Mouse (Mus musculus): ENCODE measurements at regions not wholly inside any gene's neighbourhood (a gene's known extent, or its start where the extent isn't known, plus 50 kb on each side); places are given as distances from the start of the nearest gene placed in this dataset.

DNA sequence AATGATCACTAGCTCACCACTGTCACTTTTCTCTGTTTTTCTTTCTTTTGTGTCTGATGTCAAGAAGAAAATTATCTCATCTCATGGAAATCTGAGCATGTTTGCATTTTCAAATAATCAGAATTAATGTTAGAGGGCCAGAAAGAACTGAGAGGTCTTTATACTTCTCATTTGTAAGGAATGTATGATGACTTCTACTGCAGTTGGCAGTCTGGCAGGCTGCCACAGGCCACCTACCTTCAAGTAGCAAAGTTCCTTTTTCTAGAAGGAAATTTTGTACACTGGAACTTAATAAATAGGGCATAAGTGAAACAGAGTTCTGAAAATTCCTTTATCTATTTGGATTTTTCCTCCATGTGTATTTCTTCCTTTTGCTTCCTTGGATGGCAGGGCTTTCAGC is 148.7 kb upstream of the Inhba start:
- no peak for ATAC-seq (ENCODE audit: low read depth)
- H3K27ac ChIP-seq (ENCODE audit: low read length), result no peak overlapping the region
- no peaks in the 10 kb centered on the region for H3K9me3 ChIP-seq (replicated peaks; ENCODE audit: control insufficient read depth, low read length)
- no peaks in the 10 kb centered on the region for H3K36me3 ChIP-seq (ENCODE audit: control insufficient read depth, insufficient read depth)
- no peak overlapping the region for H3K4me2 ChIP-seq (ENCODE audit: low read depth, low read length)
- no peaks in the 10 kb centered on the region for H3K4me1 ChIP-seq (ENCODE audit: control insufficient read depth, low read depth, low read length)
- no peak overlapping the region for H3K4me3 ChIP-seq (ENCODE audit: low read depth, low read length)
- H3K27me3 ChIP-seq (ENCODE audit: control insufficient read depth, insufficient read depth, low read depth, low read length), result no peaks in the 10 kb centered on the region
- H3K9ac ChIP-seq (ENCODE audit: low read depth, low read length), result no peak overlapping the region

DNA sequence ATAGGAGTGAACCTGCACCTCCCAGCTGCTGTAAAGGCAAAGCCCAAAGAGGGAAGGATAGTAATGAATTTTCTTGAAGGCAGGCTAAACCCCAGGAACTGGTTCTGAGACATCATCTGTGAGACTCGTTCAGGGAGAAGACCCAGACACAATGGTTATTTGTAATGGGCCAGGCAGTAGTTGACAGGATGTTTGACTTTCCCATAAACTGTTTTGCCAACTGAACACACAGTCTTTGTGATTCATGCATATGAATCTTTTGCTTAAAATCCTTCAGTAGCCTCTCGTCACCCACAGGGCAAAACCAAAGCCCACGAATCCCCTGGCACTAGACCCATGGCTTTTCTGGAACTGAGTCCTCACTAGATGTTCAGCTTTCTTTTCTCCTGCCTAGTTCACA is 148.3 kb upstream of the Inhba start:
- WGBS (ENCODE audit: insufficient replicate concordance), result 48% methylated on average over 3 of the region's 3 CpGs
- no peak for ATAC-seq (ENCODE audit: low read depth)
- Histone ChIP-seq H3K36me3 (ENCODE audit: control insufficient read depth, insufficient read depth) (no peaks in the 10 kb centered on the region), H3K9me3 (replicated peaks; ENCODE audit: control insufficient read depth, low read length) (no peaks in the 10 kb centered on the region), H3K27me3 (ENCODE audit: control insufficient read depth, insufficient read depth, low read depth, low read length) (no peaks in the 10 kb centered on the region), H3K27ac (ENCODE audit: low read length) (no peak overlapping the region), H3K9ac (ENCODE audit: low read depth, low read length) (no peak overlapping the region), H3K4me1 (ENCODE audit: control insufficient read depth, low read depth, low read length) (no peaks in the 10 kb centered on the region), H3K4me2 (ENCODE audit: low read depth, low read length) (no peak overlapping the region), H3K4me3 (ENCODE audit: low read depth, low read length) (no peak overlapping the region)

DNA sequence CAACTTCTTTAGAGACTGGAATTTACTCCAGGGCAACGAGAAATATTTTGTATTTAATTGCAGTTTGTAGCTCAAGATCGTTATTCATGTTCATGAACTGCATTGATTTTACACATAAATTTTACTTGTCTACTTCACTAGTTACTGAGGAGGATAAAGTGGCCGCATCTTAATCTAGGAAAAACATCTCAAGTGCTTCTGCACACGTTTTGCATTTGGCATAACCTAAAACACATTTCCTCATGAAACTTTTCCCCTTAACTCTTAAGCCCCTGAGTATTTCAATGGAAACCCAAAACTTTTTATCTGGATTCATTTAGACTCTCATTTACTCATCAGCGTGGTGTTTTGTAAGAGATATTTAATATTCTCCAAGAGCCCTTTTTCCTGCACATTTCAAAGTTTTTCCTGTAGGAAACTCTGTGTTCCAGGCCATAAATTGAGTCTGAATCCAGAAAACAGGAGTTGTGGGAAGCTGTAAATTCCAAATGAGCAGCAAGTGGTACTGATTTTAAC is 144.5 kb upstream of the Inhba start:
- no peaks in the 10 kb centered on the region for H3K36me3 ChIP-seq (ENCODE audit: control insufficient read depth, insufficient read depth)
- H3K27me3 ChIP-seq (ENCODE audit: control insufficient read depth, insufficient read depth, low read depth, low read length), result no peaks in the 10 kb centered on the region
- H3K4me1 ChIP-seq (ENCODE audit: control insufficient read depth, low read depth, low read length), result no peaks in the 10 kb centered on the region
- ATAC-seq (ENCODE audit: low read depth), result no peak
- no peaks in the 10 kb centered on the region for H3K9me3 ChIP-seq (replicated peaks; ENCODE audit: control insufficient read depth, low read length)
- WGBS (ENCODE audit: insufficient replicate concordance), result 51% methylated on average over 5 of the region's 5 CpGs
- no peak overlapping the region for H3K4me2 ChIP-seq (ENCODE audit: low read depth, low read length)
- no peak overlapping the region for H3K4me3 ChIP-seq (ENCODE audit: low read depth, low read length)
- no peak overlapping the region for H3K9ac ChIP-seq (ENCODE audit: low read depth, low read length)
- no peak overlapping the region for H3K27ac ChIP-seq (ENCODE audit: low read length)

DNA sequence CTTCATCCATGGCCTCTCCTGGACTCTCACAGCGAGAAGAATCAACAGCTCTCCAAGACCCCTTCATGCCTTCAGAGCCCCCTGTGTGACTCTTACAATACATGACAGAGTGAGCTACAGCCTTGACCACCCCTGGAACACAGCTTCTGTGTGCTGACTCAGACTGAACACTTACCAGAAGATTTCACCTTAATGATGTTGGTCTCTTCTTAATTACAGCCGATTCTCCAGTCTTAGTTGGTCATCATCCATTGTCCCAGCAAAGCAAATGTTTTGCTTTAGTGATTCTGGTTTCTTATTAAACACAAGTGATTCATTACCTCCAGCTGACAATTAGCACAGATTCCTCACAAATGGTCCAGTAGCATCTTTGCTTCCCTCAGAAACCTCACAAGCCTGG is 134.0 kb upstream of the Inhba start:
- H3K4me2 ChIP-seq (ENCODE audit: low read depth, low read length), result no peak overlapping the region
- no peak overlapping the region for H3K4me3 ChIP-seq (ENCODE audit: low read depth, low read length)
- no peak for ATAC-seq (ENCODE audit: low read depth)
- H3K27me3 ChIP-seq (ENCODE audit: control insufficient read depth, insufficient read depth, low read depth, low read length), result no peaks in the 10 kb centered on the region
- H3K36me3 ChIP-seq (ENCODE audit: control insufficient read depth, insufficient read depth), result no peaks in the 10 kb centered on the region
- H3K9me3 ChIP-seq (replicated peaks; ENCODE audit: control insufficient read depth, low read length), result no peaks in the 10 kb centered on the region
- 56% methylated on average over 2 of the region's 2 CpGs for WGBS (ENCODE audit: insufficient replicate concordance)
- no peaks in the 10 kb centered on the region for H3K4me1 ChIP-seq (ENCODE audit: control insufficient read depth, low read depth, low read length)
- no peak overlapping the region for H3K9ac ChIP-seq (ENCODE audit: low read depth, low read length)
- no peak overlapping the region for H3K27ac ChIP-seq (ENCODE audit: low read length)

DNA sequence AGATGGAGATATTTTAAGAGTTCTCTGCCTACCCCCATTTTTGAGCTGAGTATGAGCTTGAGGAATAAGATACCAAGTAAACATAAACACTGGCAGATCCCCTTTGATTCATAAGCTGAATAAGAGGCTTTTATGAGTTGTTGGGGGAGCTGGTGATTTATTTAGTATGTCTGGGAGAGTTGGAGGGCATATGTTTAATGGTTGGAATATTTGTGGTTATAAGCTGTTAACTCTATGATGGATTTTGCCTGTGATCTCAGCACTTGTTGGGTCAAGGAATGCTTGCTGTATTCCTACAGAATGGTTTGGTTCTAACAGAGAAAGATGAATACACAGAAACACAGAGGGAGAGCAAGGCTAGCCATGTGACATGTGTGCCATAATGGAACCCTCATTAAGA is 132.1 kb upstream of the Inhba start:
- ATAC-seq (ENCODE audit: low read depth), result no peak
- Histone ChIP-seq H3K4me3 (ENCODE audit: low read depth, low read length) (no peak overlapping the region), H3K9ac (ENCODE audit: low read depth, low read length) (no peak overlapping the region), H3K9me3 (replicated peaks; ENCODE audit: control insufficient read depth, low read length) (no peaks in the 10 kb centered on the region), H3K4me2 (ENCODE audit: low read depth, low read length) (no peak overlapping the region), H3K27me3 (ENCODE audit: control insufficient read depth, insufficient read depth, low read depth, low read length) (no peaks in the 10 kb centered on the region), H3K4me1 (ENCODE audit: control insufficient read depth, low read depth, low read length) (no peaks in the 10 kb centered on the region), H3K27ac (ENCODE audit: low read length) (no peak overlapping the region), H3K36me3 (ENCODE audit: control insufficient read depth, insufficient read depth) (no peaks in the 10 kb centered on the region)

DNA sequence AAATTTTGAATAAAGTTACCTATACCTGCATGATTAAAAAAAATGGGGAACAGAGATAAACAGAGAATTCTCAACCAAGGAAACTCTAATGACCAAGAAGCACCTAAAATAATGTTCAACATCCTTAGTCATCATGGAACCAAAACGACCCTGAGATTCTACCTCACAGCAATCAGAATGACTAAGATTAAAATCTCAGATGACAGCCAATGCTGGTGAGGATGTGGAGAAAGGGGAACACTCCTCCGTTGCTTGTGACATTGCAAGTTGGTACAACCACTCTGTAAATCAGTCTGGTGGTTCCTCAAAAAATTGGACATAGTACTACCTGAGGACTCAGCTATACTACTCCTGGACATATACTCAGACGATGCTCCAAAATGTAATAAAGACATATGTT is 120.9 kb upstream of the Inhba start:
- Histone ChIP-seq H3K27me3 (ENCODE audit: control insufficient read depth, insufficient read depth, low read depth, low read length) (no peaks in the 10 kb centered on the region), H3K36me3 (ENCODE audit: control insufficient read depth, insufficient read depth) (no peaks in the 10 kb centered on the region), H3K9me3 (replicated peaks; ENCODE audit: control insufficient read depth, low read length) (no peaks in the 10 kb centered on the region), H3K4me1 (ENCODE audit: control insufficient read depth, low read depth, low read length) (no peaks in the 10 kb centered on the region), H3K4me2 (ENCODE audit: low read depth, low read length) (no peak overlapping the region), H3K9ac (ENCODE audit: low read depth, low read length) (no peak overlapping the region), H3K27ac (ENCODE audit: low read length) (no peak overlapping the region), H3K4me3 (ENCODE audit: low read depth, low read length) (no peak overlapping the region)
- WGBS (ENCODE audit: insufficient replicate concordance), result 44% methylated on average over 3 of the region's 3 CpGs
- ATAC-seq (ENCODE audit: low read depth), result no peak

DNA sequence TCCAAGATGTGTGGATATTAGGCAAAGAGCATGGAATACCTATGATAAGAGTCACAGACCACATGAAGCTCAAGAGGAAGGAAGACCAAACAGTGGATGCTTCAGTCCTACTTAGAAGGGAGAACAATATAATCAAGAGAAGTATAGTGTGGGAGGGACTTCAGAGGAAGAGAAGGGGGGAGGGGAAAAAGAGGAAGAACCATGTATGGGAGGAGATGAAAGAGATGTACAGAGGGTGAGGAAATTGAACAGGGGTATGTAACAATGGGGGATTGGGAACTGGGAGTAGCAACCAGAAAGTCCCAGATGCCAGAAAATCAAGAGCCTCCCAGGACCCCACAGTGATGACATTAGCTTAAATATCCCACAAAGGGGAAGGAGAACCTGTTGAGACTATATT is 120.2 kb upstream of the Inhba start:
- no peak for ATAC-seq (ENCODE audit: low read depth)

DNA sequence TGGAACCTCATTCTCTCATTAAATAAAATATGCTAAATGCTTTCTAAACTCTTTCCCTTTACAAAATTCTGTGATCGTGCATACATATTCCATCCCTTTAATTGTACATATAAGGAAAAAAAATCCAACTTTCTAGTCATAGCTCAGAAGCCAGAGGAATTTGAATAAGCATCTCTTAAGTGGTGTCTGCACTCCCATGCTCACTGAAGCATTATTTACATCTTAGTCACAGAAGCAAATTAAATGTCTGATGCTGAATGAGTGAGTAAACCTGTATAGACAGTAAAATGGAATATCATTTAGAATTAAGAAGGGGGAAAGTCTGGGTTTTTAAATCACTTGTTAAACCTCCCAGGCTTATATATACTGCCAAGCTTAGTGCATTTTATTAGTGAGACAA is 113.5 kb upstream of the Inhba start:
- Histone ChIP-seq H3K4me1 (ENCODE audit: control insufficient read depth, low read depth, low read length) (no peaks in the 10 kb centered on the region), H3K36me3 (ENCODE audit: control insufficient read depth, insufficient read depth) (no peaks in the 10 kb centered on the region), H3K4me2 (ENCODE audit: low read depth, low read length) (no peak overlapping the region), H3K27me3 (ENCODE audit: control insufficient read depth, insufficient read depth, low read depth, low read length) (no peaks in the 10 kb centered on the region), H3K27ac (ENCODE audit: low read length) (no peak overlapping the region), H3K4me3 (ENCODE audit: low read depth, low read length) (no peak overlapping the region), H3K9me3 (replicated peaks; ENCODE audit: control insufficient read depth, low read length) (no peaks in the 10 kb centered on the region), H3K9ac (ENCODE audit: low read depth, low read length) (no peak overlapping the region)
- no peak for ATAC-seq (ENCODE audit: low read depth)
- 61% methylated on average over 1 of the region's 1 CpGs for WGBS (ENCODE audit: insufficient replicate concordance)

More for the DNA sequence above, 120.2 kb upstream of the Inhba start:
- Histone ChIP-seq H3K4me3 (ENCODE audit: low read depth, low read length) (no peak overlapping the region), H3K9ac (ENCODE audit: low read depth, low read length) (no peak overlapping the region), H3K27me3 (ENCODE audit: control insufficient read depth, insufficient read depth, low read depth, low read length) (no peaks in the 10 kb centered on the region), H3K27ac (ENCODE audit: low read length) (no peak overlapping the region), H3K9me3 (replicated peaks; ENCODE audit: control insufficient read depth, low read length) (no peaks in the 10 kb centered on the region), H3K36me3 (ENCODE audit: control insufficient read depth, insufficient read depth) (no peaks in the 10 kb centered on the region), H3K4me2 (ENCODE audit: low read depth, low read length) (no peak overlapping the region), H3K4me1 (ENCODE audit: control insufficient read depth, low read depth, low read length) (no peaks in the 10 kb centered on the region)

DNA sequence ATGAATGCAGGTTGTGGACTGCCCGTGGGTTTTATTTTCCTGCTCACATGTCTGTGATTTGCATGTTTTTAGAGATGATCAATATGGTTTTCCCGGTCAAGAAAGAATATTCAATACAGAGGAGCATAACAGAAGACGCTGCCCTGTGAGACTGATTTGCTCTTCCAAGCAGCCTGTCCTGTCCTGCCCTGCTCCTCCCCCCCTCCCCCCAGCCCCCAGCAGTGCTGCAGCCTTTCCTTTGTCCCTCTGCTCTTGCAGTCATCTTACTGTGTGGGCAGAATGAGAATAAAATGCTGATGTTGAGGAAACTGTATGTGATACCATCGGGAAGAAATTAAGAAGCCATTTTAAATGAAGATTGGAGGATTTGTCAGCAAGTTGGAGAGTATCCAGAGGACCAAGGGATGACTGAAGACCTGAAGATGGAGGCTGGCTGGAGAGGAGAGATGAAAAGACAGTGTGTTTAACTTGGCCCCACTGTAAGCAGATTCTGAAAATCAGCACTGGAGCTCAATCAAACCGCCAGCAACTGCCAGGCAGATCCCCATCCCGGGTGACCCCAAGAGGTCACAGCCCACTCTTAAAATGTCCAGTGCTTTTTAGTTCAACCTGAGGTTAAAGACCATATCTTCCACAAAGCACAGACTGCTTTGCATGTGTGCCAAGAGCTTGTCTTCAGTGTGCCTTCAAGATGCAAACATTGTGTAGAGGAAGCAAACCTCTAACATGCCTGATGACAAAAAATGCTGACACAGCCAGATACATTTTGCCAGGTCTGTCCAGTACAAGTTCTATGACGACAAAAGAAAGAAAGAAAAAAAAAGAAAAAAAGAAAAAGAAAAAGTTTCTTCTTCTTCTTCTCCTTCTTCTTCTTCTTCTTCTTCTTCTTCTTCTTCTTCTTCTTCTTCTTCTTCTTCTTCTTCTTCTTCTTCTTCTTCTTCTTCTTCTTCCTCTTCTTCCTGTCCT is 109.7 kb upstream of the Inhba start:
- no peaks in the 10 kb centered on the region for H3K27me3 ChIP-seq (ENCODE audit: control insufficient read depth, insufficient read depth, low read depth, low read length)
- H3K4me1 ChIP-seq (ENCODE audit: control insufficient read depth, low read depth, low read length), result no peaks in the 10 kb centered on the region
- no peaks in the 10 kb centered on the region for H3K9me3 ChIP-seq (replicated peaks; ENCODE audit: control insufficient read depth, low read length)
- H3K4me2 ChIP-seq (ENCODE audit: low read depth, low read length), result no peak overlapping the region
- no peak overlapping the region for H3K9ac ChIP-seq (ENCODE audit: low read depth, low read length)
- ATAC-seq (ENCODE audit: low read depth), result no peak
- no peak overlapping the region for H3K4me3 ChIP-seq (ENCODE audit: low read depth, low read length)
- no peaks in the 10 kb centered on the region for H3K36me3 ChIP-seq (ENCODE audit: control insufficient read depth, insufficient read depth)
- H3K27ac ChIP-seq (ENCODE audit: low read length), result no peak overlapping the region
- 43% methylated on average over 7 of the region's 7 CpGs for WGBS (ENCODE audit: insufficient replicate concordance)

Measured in liver, embryonic 16.5 days (tissue).